Mouse (Mus musculus) bone marrow, adult 2 months (tissue): Measurements from ENCODE around the gene Cers3. TPM values are rescaled to one million over a fixed set of nuclear protein-coding genes. Genes with fewer than 3 reads are reported as not detected.

ENCODE experiments used
- H3K27ac ChIP-seq: fragments of 200-500 bp; 2 replicates; pipeline ENCODE4 v1.5.1; 2012; ENCODE audit warnings: low read depth, mild to moderate bottlenecking, control low read depth, inconsistent platforms, low read length; ENCODE audit not compliant: control insufficient read depth, poor library complexity, insufficient read depth
- H3K4me1 ChIP-seq: fragments of 200-500 bp; 2 replicates; pipeline ENCODE4 v1.6.1; 2011; ENCODE audit warnings: low read length; ENCODE audit not compliant: control insufficient read depth, insufficient read depth
- H3K4me3 ChIP-seq: fragments of 200-500 bp; replicated peaks from 2 replicates; pipeline ENCODE3; 2011; ENCODE audit warnings: mild to moderate bottlenecking, low read depth, low read length, control low read depth; ENCODE audit not compliant: control insufficient read depth
- CTCF ChIP-seq: fragments of 200-500 bp; IDR thresholded peaks from 2 replicates; pipeline ENCODE4 v1.5.1; 2011; ENCODE audit warnings: low read length, control low read depth; ENCODE audit not compliant: control insufficient read depth, insufficient read depth
- POLR2A ChIP-seq: fragments of 200-500 bp; IDR thresholded peaks from 2 replicates; pipeline ENCODE4 v1.6.1; 2011; ENCODE audit warnings: low read depth, mild to moderate bottlenecking, control low read depth, low read length, borderline replicate concordance; ENCODE audit not compliant: control insufficient read depth
- WGBS: fragments of 180-500 bp; shearing (Covaris S2); methylation state at CpG from one replicate; pipeline ENCODE4 v1.1.7; 2018; 5-methylcytosine and 5-hydroxymethylcytosine counted together
- polyA plus RNA-seq: library from polyadenylated mRNA; stranded (reverse); fragments of >200 nt; gene quantifications from 2 replicates; pipeline ENCODE4 v1.2.4, GENCODE M21; 2011; ENCODE audit warnings: low replicate concordance; ENCODE audit not compliant: missing spikeins, insufficient read depth, insufficient read length

Gene Cers3
- polyA plus RNA-seq, 1 experiment, result 0.97 TPM

DNA sequence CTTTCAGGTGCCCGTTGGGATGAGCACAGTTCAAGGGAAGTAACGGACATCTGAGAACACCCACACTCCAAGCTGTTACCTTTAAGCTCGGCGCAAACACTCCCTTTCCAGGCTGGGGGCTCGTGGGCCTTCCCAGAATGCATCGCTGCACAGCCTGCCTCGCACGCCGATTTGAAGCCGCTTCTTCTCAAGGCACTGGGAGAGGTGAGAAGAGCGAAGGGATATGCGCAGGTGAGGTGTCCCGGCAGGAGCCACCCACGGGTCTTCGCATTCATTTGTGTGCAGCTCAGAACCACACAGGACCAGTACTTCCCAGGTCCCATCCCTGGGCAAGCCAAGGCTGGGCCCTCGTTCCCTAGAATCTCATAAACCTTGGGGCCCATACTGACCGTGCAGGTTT is 9.9 kb upstream of the Cers3 start:
- no peak overlapping the region for H3K27ac ChIP-seq
- no peak overlapping the region for H3K4me3 ChIP-seq
- 93% methylated on average over 17 of the region's 17 CpGs for WGBS
- H3K4me1 ChIP-seq, result no peaks in the 10 kb centered on the region
- TF ChIP-seq CTCF, result no peak
- TF ChIP-seq POLR2A, result no peak

DNA sequence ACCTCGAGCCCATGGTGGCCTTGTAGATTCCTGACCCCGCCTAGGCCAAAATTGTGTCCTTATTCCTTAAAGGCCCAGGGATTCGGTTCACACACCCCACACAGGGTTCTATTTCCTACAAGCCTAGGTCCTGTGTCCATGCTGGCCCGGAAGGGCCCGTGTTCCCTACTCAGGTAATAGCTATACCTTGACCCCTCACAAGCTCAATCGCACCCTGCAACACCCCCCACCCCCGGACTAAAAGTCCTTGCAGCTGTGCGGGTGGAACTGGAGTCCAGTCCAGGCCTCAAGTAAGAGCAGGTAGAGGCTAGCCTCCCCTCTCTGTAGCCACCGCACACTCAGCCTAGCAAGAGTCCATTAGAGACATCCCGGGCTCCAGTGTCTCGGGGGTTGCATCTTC is 9.4 kb upstream of the Cers3 start:
- H3K4me1 ChIP-seq, result no peaks in the 10 kb centered on the region
- H3K4me3 ChIP-seq, result no peak overlapping the region
- WGBS, result 86% methylated on average over 11 of the region's 11 CpGs
- TF ChIP-seq CTCF (no peak), POLR2A (no peak)
- H3K27ac ChIP-seq, result no peak overlapping the region

- Histone ChIP-seq H3K27ac (no peak overlapping the region), H3K4me1 (no peaks in the 10 kb centered on the region), H3K4me3 (no peak overlapping the region)
- 88% methylated on average over 4 of the region's 4 CpGs for WGBS
- no peak for TF ChIP-seq POLR2A
- no peak for TF ChIP-seq CTCF
Observed at GRCm38 (mm10) chr7:66734466-66734865, 8.8 kb upstream of the Cers3 start.

DNA sequence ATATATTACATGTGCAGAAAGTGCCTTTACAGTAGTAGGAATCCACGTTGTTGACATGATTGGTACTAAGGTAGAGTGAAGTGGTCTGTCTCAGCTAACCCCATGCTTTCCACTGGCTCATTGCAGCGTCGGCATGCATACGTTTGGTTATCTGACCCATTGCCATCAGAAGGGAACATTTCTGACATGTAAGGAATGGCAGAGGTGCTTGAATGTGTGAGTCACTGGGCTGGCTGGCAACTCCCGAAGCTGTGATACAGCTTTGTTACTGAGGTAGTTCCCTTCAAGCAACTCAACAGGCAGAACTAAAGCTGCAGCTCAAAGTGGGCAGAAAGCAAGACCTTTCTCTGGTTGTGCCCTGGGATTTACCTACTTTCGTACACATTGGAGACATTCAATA is 8.3 kb upstream of the Cers3 start:
- TF ChIP-seq POLR2A (no peak), CTCF (no peak)
- Histone ChIP-seq H3K4me3 (no peak overlapping the region), H3K4me1 (no peaks in the 10 kb centered on the region), H3K27ac (no peak overlapping the region)
- 87% methylated on average over 6 of the region's 6 CpGs for WGBS

DNA sequence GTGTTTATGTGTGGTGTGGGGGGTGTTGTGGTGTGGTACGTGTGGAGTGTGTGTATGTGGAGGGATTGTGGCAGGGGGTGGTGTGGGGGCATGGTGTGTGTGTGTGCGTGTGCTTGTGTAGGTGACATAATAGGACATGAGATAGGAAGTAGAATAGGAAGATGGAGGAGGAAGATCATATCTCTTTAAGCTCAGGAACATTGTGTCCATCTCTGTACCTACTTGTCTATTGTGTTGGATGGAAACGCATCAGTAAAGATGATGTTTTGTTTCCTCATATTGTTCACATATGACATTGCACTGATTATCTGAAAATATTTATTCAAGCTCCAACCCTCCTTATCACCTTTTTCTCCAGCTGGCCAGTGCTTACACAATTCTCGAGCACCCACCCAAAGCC is 5.9 kb upstream of the Cers3 start:
- WGBS, result 85% methylated on average over 4 of the region's 4 CpGs
- no peaks in the 10 kb centered on the region for H3K4me1 ChIP-seq
- H3K27ac ChIP-seq, result no peak overlapping the region
- no peak overlapping the region for H3K4me3 ChIP-seq
- no peak for TF ChIP-seq POLR2A
- no peak for TF ChIP-seq CTCF

GRCm38 (mm10) chr7:66741008-66741407 is 2.3 kb upstream of the Cers3 start:
- 66% methylated on average over 5 of the region's 5 CpGs for WGBS
- no peaks in the 10 kb centered on the region for H3K4me1 ChIP-seq
- H3K4me3 ChIP-seq, result no peak overlapping the region
- H3K27ac ChIP-seq, result no peak overlapping the region
- no peak for TF ChIP-seq CTCF
- no peak for TF ChIP-seq POLR2A

GRCm38 (mm10) chr7:66741412-66741811 is 1.9 kb upstream of the Cers3 start:
- Histone ChIP-seq H3K27ac (no peak overlapping the region), H3K4me3 (no peak overlapping the region), H3K4me1 (no peaks in the 10 kb centered on the region; the same call in 1 of the 2 replicates)
- 84% methylated on average over 8 of the region's 8 CpGs for WGBS
- no peak for TF ChIP-seq POLR2A
- TF ChIP-seq CTCF, result no peak

DNA sequence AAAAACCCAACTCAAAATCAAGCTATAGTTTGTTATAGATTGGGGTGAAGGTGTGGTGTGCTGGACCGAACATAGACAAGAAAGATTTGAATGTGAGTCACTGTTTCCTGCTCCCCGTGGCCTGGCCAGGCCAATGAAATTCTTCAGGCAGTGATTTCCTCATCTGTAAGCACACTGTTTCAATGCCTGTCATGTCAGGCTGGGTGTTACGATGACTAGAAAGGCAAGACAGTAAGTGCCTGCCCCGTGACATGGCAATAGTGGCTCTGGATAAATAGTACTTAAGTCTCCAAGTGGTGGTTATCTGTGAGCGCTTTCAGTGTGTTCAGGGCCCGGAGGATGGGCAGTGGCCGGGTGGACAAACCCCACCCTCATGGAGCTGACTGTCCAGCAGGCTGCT is 3.7 kb downstream of the Cers3 start:
- Histone ChIP-seq H3K4me1 (no peaks in the 10 kb centered on the region; the same call in 1 of the 2 replicates), H3K27ac (no peak overlapping the region), H3K4me3 (no peak overlapping the region)
- 70% methylated on average over 7 of the region's 7 CpGs for WGBS
- no peak for TF ChIP-seq POLR2A
- no peak for TF ChIP-seq CTCF

DNA sequence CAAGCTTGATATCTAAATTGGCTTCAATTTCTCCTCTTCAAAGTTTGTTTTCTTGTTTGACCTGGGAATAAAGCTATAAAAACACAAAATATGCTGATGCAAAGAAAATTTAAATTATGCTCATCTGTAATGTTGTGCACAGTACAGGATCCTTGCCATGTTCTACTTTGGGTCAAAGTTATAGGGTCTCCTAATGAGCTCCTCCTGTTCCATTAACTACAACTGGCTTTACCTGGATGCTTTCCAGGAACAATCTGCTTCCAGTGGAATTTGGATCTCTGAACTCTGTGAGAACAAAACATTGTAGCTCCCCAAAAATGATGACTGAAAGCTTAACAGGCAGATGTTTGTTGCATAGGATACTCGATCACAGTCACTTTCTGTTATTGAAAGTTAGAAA is 6.7 kb downstream of the Cers3 start:
- H3K4me3 ChIP-seq, result no peak overlapping the region
- TF ChIP-seq POLR2A (no peak), CTCF (no peak)
- H3K27ac ChIP-seq, result no peak overlapping the region
- no peaks in the 10 kb centered on the region; the same call in 1 of the 2 replicates for H3K4me1 ChIP-seq
- 65% methylated on average over 1 of the region's 1 CpGs for WGBS
